Mouse (Mus musculus): ENCODE data around the gene Hspb7.

Gene Hspb7

GRCm38 (mm10) chr4:141469343-141469742 is 48.8 kb downstream of the Hspb7 start:
- DNase-seq (ENCODE audit: low spot score in 2 of 2) = no peak

GRCm38 (mm10) chr4:141471491-141471890 is 50.9 kb downstream of the Hspb7 start:
- DNase-seq (ENCODE audit: low spot score in 2 of 2) = no peak

- no peak for DNase-seq (ENCODE audit: low spot score in 2 of 2)
These were observed 52.2 kb downstream of the Hspb7 start for GRCm38 (mm10) chr4:141472641-141473321.

GRCm38 (mm10) chr4:141474431-141474830 is 53.9 kb downstream of the Hspb7 start:
- no peak for DNase-seq (ENCODE audit: low spot score in 2 of 2)

Data from heart, adult 9 months (tissue).